Mouse (Mus musculus) lung, postnatal 25 days (tissue): Measurements from ENCODE around the gene Ppp1r13b.

ENCODE experiments used
- DNase-seq: peaks from one replicate; pipeline ENCODE4 v3.0.0; 2022; ENCODE audit warnings: low spot score

The Ppp1r13b gene

DNA sequence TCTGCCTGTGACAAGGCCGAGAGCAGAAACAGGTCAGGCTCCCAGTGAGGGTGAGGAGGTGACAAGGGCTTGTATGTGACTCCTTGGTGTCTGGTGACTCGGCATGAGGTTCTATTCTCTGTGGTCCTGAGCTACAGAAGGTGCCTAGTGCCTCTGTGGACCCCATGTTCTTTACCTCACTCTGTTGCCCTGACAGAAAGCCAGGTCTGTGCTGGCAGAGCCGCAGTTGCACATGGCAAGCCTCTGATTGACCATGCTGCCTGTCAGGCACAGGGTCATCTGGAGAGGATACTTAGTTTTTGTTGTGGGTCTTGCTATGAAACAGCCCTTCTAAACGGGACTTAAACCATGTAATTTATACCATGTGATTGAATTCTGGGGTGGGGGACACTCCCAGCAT is 86.0 kb downstream of the Ppp1r13b start:
- no peak for DNase-seq

DNA sequence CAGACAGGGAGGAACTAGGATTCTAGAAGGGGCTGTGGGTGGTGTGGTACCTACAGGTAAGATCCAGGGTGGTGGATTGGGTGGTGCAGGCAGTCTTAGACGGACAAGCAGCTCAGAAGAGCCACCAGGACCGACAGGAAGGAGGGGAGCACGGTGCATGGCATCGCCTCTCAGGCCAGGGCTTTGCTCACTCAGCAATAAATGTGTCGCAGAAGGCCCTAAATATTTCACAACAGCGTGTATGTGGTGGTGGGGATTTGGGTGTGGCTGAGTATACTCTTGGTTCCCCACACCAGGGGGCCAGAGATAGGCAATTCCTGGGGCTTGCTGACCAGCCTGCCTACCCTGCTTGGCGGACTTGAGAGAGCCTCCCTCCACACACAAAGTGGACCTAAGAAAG is 87.2 kb downstream of the Ppp1r13b start:
- DNase-seq = no peak

DNA sequence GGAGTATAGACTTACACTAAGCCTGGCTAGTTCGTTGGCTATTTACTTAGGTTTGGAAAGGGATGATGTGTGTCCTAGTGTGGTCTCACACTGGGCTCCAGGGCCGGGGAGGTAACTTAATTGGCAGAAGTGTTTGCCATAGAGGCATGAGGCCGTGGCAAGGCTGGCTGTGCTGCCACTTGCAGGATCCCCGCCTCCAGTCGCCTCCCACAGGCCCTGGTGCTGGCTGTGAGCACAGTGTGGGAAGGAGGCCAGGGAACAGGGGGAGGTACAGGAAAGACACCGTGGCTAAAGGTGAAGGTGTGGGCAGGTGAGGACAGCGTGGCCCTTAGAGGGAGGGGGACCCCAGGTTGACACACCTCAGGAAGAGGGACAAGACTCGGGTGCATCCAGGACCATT is 88.0 kb downstream of the Ppp1r13b start:
- peak; percentile 45 for DNase-seq

DNA sequence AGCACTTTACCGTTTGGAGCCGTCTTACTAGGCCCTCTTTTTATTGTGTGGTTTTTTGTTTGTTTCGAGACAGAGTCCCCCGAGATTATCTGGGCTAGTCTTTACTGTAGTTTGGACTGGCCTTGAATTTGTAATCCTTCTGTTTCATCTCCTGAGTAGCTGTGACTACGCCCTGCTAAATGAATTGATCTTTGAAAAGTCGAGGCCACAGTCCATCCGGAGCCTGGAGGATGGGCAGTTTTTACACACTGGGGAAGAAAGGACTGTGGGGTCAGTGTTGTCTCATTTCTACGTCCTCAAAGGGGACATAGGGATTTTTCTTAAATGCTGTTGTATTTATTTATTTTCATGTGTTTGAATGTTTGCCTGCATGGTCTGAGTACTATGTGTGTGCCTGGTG is 89.9 kb downstream of the Ppp1r13b start:
- DNase-seq = no peak

DNA sequence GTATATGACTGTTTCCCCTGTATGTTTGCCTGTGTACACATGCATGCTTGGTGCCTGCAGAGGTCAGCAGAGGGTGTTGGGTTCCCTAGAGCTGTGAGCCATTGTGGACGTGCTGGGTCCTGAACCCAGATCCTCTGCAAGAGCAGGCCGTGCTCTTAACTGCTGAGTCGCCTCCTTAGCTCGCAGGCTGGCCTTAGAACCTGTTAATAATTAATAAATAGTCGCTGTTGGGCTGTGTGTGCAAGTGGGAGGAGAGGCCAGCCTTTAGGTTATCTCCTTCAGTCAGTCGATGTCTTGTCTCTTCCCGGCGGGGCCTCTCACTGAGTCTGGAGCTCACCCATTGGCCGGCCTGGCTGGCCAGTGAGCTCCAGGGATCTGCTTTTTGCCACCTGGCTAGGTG is 90.9 kb downstream of the Ppp1r13b start:
- DNase-seq = no peak

DNA sequence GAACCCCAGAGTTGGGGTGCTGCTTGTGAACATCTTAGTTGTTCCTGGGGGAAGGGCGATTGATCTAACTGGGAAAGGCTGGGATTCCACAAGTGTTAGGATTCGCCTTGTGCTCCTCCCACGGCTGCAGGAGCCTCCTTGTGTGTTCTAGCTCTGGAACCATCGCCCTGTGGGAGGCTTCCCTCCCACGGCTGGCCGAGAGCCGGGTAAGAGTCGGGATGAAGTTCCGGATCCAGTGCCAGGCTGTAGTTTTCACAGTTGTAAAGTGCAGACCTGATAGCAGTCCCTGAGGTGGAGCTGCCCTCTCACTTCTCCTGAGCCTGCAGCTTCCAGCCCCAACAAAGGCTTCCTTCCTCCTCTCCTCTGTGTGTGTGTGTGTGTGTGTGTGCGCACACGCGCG is 91.4 kb downstream of the Ppp1r13b start:
- peak; percentile 26 for DNase-seq

DNA sequence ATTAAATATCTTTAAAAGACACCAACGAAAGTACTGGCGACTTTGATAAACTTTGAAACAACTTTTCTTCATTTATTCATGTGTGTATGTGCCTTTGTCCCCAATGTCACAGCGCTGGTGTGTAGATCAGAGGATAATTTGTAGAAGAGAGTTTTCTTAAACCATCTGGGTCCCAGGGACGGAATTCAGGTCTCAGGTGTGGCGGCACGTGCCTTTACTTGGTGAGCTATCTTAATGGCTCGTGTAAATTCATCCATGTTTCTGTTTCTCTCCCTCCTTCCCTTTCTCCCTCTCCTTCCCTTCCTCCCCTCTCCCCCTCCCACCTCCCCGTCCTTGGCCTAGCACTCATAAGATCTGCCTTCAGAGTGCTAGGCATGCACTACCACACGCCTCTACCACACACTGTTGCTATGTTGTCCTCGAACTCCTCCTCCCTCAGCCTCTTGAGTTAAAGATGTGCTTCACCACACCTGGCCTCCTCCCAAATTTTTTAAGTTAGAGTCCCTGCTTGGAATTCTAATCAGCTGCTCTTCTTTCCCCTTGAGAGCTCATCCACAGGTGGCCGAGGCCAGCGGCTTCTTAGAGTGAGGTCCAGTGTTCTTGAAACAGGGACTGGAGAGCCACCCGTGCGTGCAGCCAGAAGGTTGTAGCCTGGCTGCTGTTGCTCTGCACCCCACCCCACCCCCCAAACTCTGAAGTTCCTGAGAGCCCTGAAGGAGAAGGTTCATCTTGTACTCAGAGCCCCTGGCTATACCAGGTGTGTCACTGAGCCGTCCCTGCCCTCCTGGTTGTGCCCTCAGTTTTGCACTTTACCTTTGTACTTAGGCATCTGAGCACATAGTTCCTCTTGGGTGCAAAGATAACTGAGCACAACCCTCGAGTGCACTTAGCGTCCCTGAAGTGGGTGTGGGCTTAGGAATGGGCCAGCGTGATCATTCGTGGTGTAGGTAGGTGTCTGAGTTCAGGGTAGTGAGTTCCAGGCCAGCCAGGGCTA is 92.8 kb downstream of the Ppp1r13b start:
- DNase-seq = peak; percentile 62

DNA sequence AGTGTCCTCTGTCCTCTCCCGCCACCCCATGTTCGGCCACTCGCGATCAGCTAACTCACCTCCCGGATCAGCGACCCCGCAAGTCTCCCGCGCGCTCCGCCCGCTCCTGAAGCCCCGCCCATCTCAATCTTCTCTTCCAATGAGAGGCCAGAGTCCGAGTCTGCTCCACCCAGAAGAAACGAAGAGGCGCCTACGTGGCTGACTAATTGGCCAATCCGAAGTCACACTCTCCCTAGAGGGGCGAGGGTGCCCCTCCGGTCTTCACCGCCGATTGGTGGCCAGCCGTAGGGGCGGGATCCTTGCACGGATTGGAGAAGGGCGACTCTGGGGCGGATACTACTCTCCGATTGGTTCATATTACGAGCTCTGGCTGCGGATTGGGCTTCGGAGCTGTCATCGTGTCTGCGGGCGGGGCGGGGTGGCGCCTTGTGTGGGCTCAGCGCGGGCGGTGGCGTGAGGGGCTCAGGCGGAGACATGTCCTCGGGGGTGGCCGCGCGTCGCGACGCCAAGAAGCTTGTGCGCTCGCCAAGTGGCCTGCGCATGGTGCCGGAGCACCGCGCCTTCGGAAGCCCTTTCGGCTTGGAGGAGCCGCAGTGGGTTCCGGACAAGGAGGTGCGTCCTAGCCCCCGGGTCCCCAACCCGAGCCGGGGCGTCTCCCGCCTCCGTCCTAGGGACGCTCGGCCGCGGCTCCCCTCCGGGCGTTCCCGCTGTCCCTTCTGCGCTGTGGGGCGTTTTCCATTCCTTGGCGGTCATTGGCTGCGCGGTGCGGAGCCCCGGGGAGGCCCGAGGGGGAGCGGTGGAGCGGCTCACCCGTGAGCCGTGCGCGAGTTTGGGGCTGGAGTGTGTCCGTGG is 93.9 kb downstream of the Ppp1r13b start, which contains the start of the genes Xrcc3 and Zfyve21:
Gene Xrcc3 (minus strand): TSS at position 108 of the 852 bp plus-strand sequence.
Gene Zfyve21 (plus strand): TSS at position 405 of the 852 bp plus-strand sequence.
- peak; percentile 99 for DNase-seq

DNA sequence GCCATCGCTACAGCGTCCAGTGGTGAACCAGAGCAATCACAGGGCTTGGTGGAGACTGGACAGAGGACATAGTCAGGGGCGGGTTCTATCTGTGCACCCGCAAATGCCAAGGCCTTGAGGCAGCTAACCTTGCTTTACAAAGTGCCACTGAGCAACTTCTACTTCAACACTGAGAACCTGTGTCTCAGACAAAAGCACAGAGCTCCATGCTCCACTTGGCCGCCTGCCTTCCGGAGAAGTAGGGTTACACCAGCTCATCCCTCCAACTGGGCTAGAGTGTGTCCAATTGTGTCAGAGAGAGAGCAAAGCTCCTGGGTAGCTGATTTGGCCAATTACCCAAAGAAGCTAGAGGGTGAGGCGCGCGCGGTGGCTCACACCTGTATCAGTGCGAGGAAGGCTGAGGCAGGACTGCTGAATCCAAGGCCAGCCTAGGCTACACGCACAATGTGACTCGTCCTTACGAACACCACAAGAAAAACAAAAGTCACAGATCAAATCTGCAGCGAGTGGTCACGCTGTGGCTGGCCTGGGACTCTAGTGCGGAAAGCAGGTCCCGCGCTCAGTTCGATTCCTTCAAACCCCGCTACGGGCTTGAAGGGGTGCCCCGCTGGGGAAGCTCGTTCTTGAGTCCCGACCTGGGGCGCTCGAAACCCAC is 94.7 kb downstream of the Ppp1r13b start:
- no peak for DNase-seq

DNA sequence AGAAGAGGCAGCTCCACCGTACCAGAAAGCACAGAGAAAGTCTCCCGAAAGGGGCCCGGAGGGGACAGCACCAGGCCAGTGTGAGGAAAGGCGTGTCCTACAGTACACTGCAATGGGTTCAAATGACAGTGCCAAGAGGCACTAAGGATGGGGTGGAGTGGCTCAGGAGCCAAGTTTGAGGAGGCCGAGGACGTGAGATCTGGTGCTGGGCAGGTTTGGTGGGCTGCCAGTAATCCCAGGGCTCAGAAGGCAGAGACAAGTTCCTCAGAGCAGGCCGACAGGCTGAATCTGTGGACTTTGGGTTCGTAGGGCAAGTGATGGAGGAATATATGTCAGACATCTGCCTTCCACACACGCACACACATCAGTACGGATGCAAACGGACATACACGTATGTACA is 95.3 kb downstream of the Ppp1r13b start:
- no peak for DNase-seq

DNA sequence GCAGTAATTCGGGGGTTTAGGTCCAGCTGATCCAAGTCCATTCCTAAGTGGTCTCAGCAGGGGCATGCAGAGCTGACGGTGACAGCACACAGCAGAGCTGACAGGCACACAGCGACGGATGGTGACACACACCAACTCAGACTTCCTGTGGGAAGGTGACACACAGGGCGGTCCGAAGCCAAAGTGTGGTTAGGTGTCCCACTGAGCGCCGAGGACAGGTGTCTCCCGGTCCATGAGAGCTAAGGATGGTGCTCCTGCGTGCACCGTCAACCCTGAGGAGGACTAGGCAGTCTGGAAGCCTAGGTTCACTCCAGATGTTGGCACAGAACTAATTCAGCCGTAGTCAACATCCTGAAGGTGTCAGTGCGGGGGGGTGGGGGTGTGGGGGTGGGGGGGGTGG is 95.8 kb downstream of the Ppp1r13b start:
- no peak for DNase-seq

DNA sequence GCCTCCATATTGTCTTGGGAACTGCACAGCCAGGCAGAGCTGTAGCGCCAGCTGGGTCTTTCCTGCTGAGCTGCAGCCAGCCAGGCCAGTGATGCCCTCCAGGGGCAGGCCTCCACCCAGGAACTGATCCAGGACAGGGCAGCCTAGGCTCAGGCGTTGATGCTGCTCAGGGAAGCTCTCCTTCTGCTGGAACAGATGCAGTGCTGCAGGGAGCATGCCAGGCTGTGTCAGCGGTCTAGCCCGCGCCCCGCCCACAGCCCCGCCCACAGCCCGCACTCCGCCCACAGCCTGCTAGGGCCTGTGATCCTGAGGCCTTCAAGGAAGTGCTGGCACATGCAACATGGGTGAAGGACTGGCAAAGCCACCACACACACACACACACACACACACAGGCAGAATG is 98.1 kb downstream of the Ppp1r13b start:
- DNase-seq = peak; percentile 71

DNA sequence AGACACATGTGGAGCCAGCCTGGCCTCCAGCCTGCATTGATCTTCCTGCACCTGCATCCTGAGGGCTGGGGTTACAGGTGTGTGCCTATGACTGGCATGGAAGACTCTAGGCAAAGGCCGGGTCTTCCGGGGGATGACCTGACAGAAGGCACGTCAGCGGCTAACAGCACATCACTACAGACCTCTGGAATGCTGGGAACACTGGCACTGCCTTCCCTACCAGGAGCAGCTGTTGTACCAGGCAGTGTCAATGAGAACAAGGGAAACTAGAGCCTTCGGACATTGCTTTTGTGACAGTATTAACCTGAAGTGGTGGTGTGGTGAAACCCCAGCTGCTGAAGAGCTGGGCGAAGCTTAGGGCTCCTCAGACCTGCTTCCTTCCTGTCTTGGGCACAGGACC is 99.1 kb downstream of the Ppp1r13b start:
- no peak for DNase-seq

DNA sequence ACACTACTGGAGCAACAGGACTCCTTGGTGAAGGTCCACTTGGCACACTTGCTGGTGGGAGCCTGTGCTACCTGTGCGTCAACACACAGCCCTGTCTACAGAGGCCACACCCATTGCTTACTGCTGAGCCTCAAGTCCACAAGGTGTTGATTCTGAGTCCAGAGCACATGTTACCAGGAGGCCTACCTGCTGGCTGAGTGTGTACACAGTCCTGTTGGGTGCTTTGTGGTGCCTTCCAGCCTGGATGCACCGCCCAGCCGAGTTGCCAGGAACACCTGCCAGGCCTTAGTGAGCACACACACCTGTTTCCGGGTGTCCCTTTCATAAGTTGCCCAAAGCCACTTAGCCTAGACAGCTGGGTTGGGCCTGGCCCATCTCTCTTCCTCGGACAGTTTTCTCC is 104.4 kb downstream of the Ppp1r13b start:
- DNase-seq = peak; percentile 16

DNA sequence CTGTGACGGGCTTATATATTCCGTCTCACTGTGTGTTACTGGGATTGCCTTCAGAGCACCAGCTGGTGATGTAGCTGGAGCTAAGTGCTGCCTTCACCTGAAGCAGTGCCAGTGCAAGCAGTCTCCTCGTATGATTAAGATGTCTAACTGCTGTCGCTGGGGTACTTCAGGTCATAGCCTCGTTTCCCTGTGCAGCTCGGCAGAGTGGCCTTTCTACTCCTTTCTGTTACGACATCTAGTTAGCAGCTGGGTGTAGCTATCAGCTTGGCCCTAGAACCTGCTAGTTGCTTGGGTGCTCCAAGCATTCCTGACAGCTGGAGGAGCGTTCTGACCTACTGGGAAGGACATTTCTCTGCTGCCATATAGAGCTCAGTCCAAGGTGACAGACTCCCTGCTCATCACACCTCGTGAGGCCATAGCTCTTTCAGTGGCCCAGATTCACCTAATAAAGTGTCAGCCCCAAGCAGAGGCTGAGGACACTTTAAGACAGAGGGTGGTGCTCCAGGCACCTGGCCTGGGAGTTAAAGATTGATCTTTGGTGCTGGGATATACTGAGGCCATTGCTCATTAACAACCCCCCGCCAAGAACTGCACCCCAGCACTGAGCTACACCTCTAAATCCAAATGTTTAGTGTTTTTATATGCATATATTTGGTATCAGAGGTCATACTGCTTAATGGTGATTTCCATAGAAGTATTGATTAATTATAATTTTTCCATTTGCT is 107.3 kb downstream of the Ppp1r13b start:
- DNase-seq = no peak

DNA sequence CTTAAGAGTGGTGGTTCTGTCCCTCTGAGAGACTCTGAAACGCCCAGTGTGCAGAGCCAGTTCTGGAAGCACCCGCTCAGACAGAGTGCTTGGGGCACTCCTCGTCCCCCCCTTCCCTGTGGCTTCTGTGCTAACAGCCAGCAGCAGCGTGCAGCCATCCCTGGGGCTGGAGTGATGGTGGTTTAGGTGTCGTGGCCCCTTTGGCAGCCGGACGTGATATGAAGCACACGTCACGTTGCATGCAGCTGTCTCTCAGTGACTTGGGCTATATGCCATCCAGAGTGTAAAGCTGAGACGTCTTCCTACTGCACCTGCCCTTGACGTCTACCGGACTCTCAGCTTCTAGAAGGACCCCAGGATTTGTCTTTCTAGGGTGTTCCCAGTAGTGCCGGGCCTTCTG is 109.4 kb downstream of the Ppp1r13b start:
- DNase-seq = no peak

DNA sequence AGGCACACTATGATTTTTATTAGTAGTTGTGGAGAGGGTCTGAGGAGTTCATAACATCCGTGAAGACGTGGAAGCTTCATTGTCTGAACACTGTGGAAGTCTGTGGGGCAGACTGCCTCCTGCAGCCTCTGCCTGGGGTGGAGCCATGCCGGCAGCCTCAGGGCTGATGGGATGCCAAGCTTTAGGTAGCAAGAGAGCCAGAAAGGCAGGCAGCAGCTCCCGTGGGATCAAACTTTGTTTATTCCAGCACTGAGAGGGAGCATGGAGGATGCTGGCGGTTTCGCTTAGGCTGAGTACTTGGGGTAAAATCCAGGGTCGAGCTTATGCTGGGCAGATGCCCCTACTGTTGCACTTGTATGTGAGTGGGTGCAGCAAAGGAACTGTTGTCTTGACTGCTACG is 110.7 kb downstream of the Ppp1r13b start:
- DNase-seq = no peak

DNA sequence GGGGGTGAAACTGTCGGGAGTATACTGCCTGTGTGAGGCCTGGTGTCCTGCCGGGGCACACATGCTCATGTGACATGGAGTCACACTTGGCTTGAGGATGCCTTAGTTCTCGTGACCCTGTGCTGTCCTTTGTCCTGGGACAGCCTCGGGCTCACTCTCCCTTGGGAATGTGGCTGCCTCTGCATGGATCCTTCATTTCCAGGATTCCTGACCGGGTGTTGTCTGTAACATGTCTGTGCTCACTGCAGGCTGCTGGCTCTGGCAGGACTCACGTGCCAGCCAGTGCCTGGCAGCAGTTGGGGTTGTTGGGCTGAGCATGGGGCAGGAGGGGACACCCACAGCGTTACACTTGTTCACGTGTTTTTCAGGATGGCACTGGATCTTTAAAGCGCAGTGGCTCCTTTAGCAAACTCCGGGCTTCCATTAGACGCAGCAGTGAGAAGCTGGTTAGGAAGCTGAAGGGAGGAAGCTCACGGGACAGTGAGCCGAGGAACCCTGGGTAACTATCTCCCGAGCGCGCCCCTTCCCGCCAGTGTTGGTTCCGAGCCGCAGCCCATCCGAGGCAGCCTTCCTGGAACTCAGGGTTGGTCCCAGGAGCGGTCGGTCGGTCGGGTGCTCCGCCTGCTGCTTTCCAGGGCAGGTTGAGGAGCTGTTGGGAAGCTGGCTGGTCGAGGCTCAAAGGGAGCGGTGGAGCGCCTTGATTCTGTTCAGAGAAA is 112.6 kb downstream of the Ppp1r13b start:
- peak; percentile 14 for DNase-seq

DNA sequence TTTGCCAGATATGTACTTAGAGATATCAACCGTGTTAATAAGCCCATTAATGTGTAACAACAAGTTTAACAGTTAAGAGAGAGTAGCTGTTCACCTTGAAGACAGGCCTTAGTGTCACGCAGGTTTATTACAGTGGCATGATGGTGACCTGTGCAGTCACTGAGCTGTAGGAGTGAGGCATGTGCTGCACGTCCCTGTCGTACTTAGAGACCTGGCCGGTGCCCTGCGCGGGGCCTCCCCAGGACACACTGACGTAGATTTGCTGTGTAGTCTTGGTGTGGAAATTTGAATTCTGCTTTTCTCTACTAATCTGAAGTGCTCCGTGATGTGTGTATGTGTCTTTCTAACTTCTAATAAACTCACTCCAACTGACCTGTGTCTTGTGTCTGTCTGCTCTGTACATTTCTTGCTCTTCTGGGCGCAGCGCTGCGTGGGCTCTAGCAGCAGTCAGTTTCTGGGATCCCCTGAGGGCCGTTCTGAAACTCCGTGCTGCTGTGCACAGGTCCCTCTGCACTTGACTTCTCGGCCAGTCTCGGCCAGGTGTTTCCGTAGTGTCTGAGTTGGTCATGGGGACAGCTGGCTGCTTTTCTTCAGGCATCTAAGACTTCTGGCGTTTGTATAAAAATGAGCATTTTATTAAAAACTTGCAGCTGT is 113.3 kb downstream of the Ppp1r13b start:
- no peak for DNase-seq

DNA sequence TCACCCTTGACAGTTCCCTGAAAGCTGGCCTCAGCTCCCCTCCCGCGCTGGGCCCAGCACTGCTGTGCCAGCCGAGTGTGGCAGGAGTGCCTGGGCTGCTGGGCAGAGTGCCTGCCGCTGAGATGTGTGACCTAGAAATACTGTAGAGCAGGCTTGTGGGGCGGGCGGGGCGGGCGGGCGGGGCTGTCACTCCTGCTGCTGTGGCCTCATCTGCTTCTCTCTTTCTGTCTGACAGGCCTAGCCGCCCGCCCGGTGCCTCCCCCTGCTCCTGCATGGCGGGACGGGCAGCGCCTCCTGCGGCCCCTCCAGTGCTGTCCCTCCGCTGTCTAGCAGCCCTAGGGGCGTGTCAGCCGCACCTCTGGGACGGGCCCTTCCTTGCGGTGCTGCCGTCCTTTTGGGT is 113.8 kb downstream of the Ppp1r13b start:
- DNase-seq = no peak
